Mouse (Mus musculus) midbrain, embryonic 12.5 days (tissue): ENCODE measurements around the gene Ttc1. TPM values are rescaled to one million over a fixed set of nuclear protein-coding genes. Genes with fewer than 3 reads are reported as not detected.

Experiments used
- ATAC-seq: fragments of 200-750 bp; cut with Nextera tagmentation; 2 replicates; pipeline ENCODE4 v1.8.0; 2017; ENCODE audit warnings: low read depth, moderate TSS enrichment, moderate library complexity; ENCODE audit not compliant: low FRiP score
- H3K27ac ChIP-seq: fragments of 300-500 bp; sonication (generic); replicated peaks from 2 replicates; pipeline ENCODE4 v1.5.1; 2016; ENCODE audit warnings: mild to moderate bottlenecking
- H3K27me3 ChIP-seq: fragments of 300-500 bp; sonication (generic); 2 replicates; pipeline ENCODE4 v1.6.1; 2016; ENCODE audit warnings: mild to moderate bottlenecking
- H3K36me3 ChIP-seq: fragments of 300-500 bp; sonication (generic); 2 replicates; pipeline ENCODE4 v1.6.1; 2016
- H3K4me1 ChIP-seq: fragments of 300-500 bp; sonication (generic); 2 replicates; pipeline ENCODE4 v1.6.1; 2016
- H3K4me2 ChIP-seq: fragments of 300-500 bp; sonication (generic); replicated peaks from 2 replicates; pipeline ENCODE4 v1.6.1; 2016; ENCODE audit warnings: mild to moderate bottlenecking, moderate library complexity
- H3K4me3 ChIP-seq: fragments of 300-500 bp; sonication (generic); 2 replicates; pipeline ENCODE4 v1.5.1; 2016; ENCODE audit warnings: mild to moderate bottlenecking
- H3K9ac ChIP-seq: fragments of 300-500 bp; sonication (generic); replicated peaks from 2 replicates; pipeline ENCODE4 v1.6.1; 2016; ENCODE audit warnings: mild to moderate bottlenecking, moderate library complexity
- H3K9me3 ChIP-seq: fragments of 300-500 bp; sonication (generic); 2 replicates; pipeline ENCODE4 v1.6.1; 2016; ENCODE audit warnings: mild to moderate bottlenecking
- WGBS: fragments of 180-500 bp; shearing (Covaris S2); methylation state at CpG from one replicate; pipeline ENCODE4 v1.1.7; 2016; 5-methylcytosine and 5-hydroxymethylcytosine counted together
- polyA plus RNA-seq: library from polyadenylated mRNA; unstranded; fragments of >200 nt; fragmentation: Nextera tagmentation; extraction: Ambion mirVana; gene quantifications from 2 replicates; pipeline ENCODE4 v1.2.1, GENCODE M21; 2016

Gene Ttc1
- 79.2 and 82.1 TPM in 2 replicates for polyA plus RNA-seq

- ATAC-seq = peak; percentile 98
- peak within 1 kb of the TSS; percentile 63; the same call in 1 of the 2 replicates for H3K27ac ChIP-seq
- H3K4me2 ChIP-seq = peak within 1 kb of the TSS; percentile 91
- H3K4me3 ChIP-seq = peak within 1 kb of the TSS; percentile 72
- peak within 1 kb of the TSS; percentile 79 for H3K9ac ChIP-seq
- peaks cover 8% of the 10 kb centered on the region for H3K4me1 ChIP-seq
- WGBS = 3% methylated on average over 47 of the region's 47 CpGs
- H3K36me3 ChIP-seq = peaks cover 25% of the 10 kb centered on the region
- no peaks in the 10 kb centered on the region for H3K27me3 ChIP-seq
- no peaks in the 10 kb centered on the region for H3K9me3 ChIP-seq
Observed at GRCm38 (mm10) chr11:43747233-43748226, at the start of gene Ttc1. TSS of gene Ttc1 (minus strand) at chr11:43748008.

GRCm38 (mm10) chr11:43795992-43796391 lies 48.2 kb upstream of the Ttc1 start:
- ATAC-seq = no peak
- Histone ChIP-seq H3K27ac (no peak overlapping the region), H3K9me3 (no peaks in the 10 kb centered on the region)

GRCm38 (mm10) chr11:43790446-43790845 lies 42.6 kb upstream of the Ttc1 start:
- no peak for ATAC-seq

More at GRCm38 (mm10) chr11:43795992-43796391, 48.2 kb upstream of the Ttc1 start:
- H3K9ac ChIP-seq = no peak overlapping the region
- no peak overlapping the region for H3K4me2 ChIP-seq
- no peaks in the 10 kb centered on the region for H3K27me3 ChIP-seq
- H3K4me1 ChIP-seq = no peaks in the 10 kb centered on the region
- 85% methylated on average over 8 of the region's 8 CpGs for WGBS
- H3K36me3 ChIP-seq = no peaks in the 10 kb centered on the region
- no peak overlapping the region for H3K4me3 ChIP-seq

GRCm38 (mm10) chr11:43783772-43784171 lies 36.0 kb upstream of the Ttc1 start:
- no peak; the same call in 1 of the 2 replicates for ATAC-seq
- Histone ChIP-seq H3K36me3 (no peaks in the 10 kb centered on the region), H3K4me1 (no peaks in the 10 kb centered on the region), H3K9ac (no peak overlapping the region), H3K9me3 (0 out of 2 replicates have a peak, but pooled peaks cover 2% of the 10 kb centered on the region), H3K4me3 (no peak overlapping the region), H3K4me2 (no peak overlapping the region), H3K27me3 (no peaks in the 10 kb centered on the region), H3K27ac (no peak overlapping the region)
- 10% methylated on average over 2 of the region's 2 CpGs for WGBS

More at GRCm38 (mm10) chr11:43790446-43790845, 42.6 kb upstream of the Ttc1 start:
- H3K27me3 ChIP-seq = no peaks in the 10 kb centered on the region
- 0 out of 2 replicates have a peak, but pooled peaks cover 2% of the 10 kb centered on the region for H3K9me3 ChIP-seq
- H3K9ac ChIP-seq = no peak overlapping the region
- no peaks in the 10 kb centered on the region for H3K36me3 ChIP-seq
- H3K4me3 ChIP-seq = no peak overlapping the region
- no peak overlapping the region for H3K27ac ChIP-seq
- 90% methylated on average over 6 of the region's 6 CpGs for WGBS
- H3K4me2 ChIP-seq = no peak overlapping the region
- no peaks in the 10 kb centered on the region for H3K4me1 ChIP-seq

GRCm38 (mm10) chr11:43783106-43783505 lies 35.3 kb upstream of the Ttc1 start:
- no peaks in the 10 kb centered on the region for H3K36me3 ChIP-seq
- no peak overlapping the region for H3K4me2 ChIP-seq
- H3K4me3 ChIP-seq = no peak overlapping the region
- no peaks in the 10 kb centered on the region for H3K27me3 ChIP-seq
- H3K9me3 ChIP-seq = 0 out of 2 replicates have a peak, but pooled peaks cover 2% of the 10 kb centered on the region
- 83% methylated on average over 5 of the region's 5 CpGs for WGBS
- H3K4me1 ChIP-seq = no peaks in the 10 kb centered on the region
- H3K9ac ChIP-seq = no peak overlapping the region
- no peak for ATAC-seq
- no peak overlapping the region for H3K27ac ChIP-seq

- peaks cover 20% of the 10 kb centered on the region for H3K27me3 ChIP-seq
- no peak overlapping the region for H3K9ac ChIP-seq
- no peak overlapping the region for H3K4me3 ChIP-seq
- H3K4me2 ChIP-seq = no peak overlapping the region
- H3K27ac ChIP-seq = no peak overlapping the region
- no peak for ATAC-seq
- H3K9me3 ChIP-seq = no peaks in the 10 kb centered on the region
- peaks cover 5% of the 10 kb centered on the region for H3K4me1 ChIP-seq
- no peaks in the 10 kb centered on the region for H3K36me3 ChIP-seq
- WGBS = 80% methylated on average over 5 of the region's 5 CpGs
Observed at GRCm38 (mm10) chr11:43779551-43779950, 31.7 kb upstream of the Ttc1 start.

- H3K27ac ChIP-seq = no peak overlapping the region
- ATAC-seq = peak; percentile 49
- peak overlapping the region; percentile 75 for H3K4me2 ChIP-seq
- peak overlapping the region; percentile 45 for H3K4me3 ChIP-seq
- H3K9ac ChIP-seq = peak overlapping the region; percentile 52; the same call in 1 of the 2 replicates
- H3K9me3 ChIP-seq = no peaks in the 10 kb centered on the region
- peaks cover 26% of the 10 kb centered on the region for H3K27me3 ChIP-seq
- H3K36me3 ChIP-seq = no peaks in the 10 kb centered on the region
- peaks cover 5% of the 10 kb centered on the region for H3K4me1 ChIP-seq
- 25% methylated on average over 8 of the region's 8 CpGs for WGBS
Observed at GRCm38 (mm10) chr11:43776324-43776694, 28.5 kb upstream of the Ttc1 start.

- WGBS = 14% methylated on average over 63 of the region's 63 CpGs
- ATAC-seq = peak; percentile 62
Observed at GRCm38 (mm10) chr11:43775469-43776323, 27.9 kb upstream of the Ttc1 start.

GRCm38 (mm10) chr11:43773725-43774124 lies 25.9 kb upstream of the Ttc1 start:
- Histone ChIP-seq H3K27ac (no peak overlapping the region), H3K9me3 (no peaks in the 10 kb centered on the region), H3K4me3 (no peak overlapping the region), H3K36me3 (no peaks in the 10 kb centered on the region), H3K4me2 (no peak overlapping the region), H3K4me1 (peaks cover 5% of the 10 kb centered on the region), H3K27me3 (peaks cover 26% of the 10 kb centered on the region), H3K9ac (no peak overlapping the region)
- WGBS = 60% methylated on average over 5 of the region's 5 CpGs
- ATAC-seq = no peak

More at GRCm38 (mm10) chr11:43775469-43776323, 27.9 kb upstream of the Ttc1 start:
- Histone ChIP-seq H3K9me3 (no peaks in the 10 kb centered on the region), H3K9ac (peak overlapping the region; percentile 52; the same call in 1 of the 2 replicates), H3K27ac (no peak overlapping the region), H3K4me1 (peaks cover 5% of the 10 kb centered on the region), H3K4me3 (peak overlapping the region; percentile 45), H3K36me3 (no peaks in the 10 kb centered on the region), H3K4me2 (peak overlapping the region; percentile 75), H3K27me3 (peaks cover 26% of the 10 kb centered on the region)

- Histone ChIP-seq H3K9me3 (no peaks in the 10 kb centered on the region), H3K9ac (no peak overlapping the region), H3K4me2 (no peak overlapping the region), H3K36me3 (no peaks in the 10 kb centered on the region), H3K4me1 (0 out of 2 replicates have a peak, but pooled peaks cover 7% of the 10 kb centered on the region), H3K27me3 (peaks cover 23% of the 10 kb centered on the region), H3K4me3 (no peak overlapping the region), H3K27ac (no peak overlapping the region)
- 83% methylated on average over 4 of the region's 4 CpGs for WGBS
- ATAC-seq = no peak
Observed at GRCm38 (mm10) chr11:43770110-43770509, 22.3 kb upstream of the Ttc1 start.

- H3K9ac ChIP-seq = no peak overlapping the region
- 73% methylated on average over 11 of the region's 11 CpGs for WGBS
- H3K4me3 ChIP-seq = no peak overlapping the region
- H3K4me2 ChIP-seq = no peak overlapping the region
- ATAC-seq = no peak
- H3K27ac ChIP-seq = no peak overlapping the region
- no peaks in the 10 kb centered on the region for H3K36me3 ChIP-seq
- peaks cover 16% of the 10 kb centered on the region for H3K27me3 ChIP-seq
- 0 out of 2 replicates have a peak, but pooled peaks cover 7% of the 10 kb centered on the region for H3K4me1 ChIP-seq
- H3K9me3 ChIP-seq = no peaks in the 10 kb centered on the region
Observed at GRCm38 (mm10) chr11:43767749-43768148, 19.9 kb upstream of the Ttc1 start.
